Mouse (Mus musculus) heart, embryonic 10.5 days (tissue): ENCODE measurements around the gene Ccdc12. TPM values are rescaled to one million over a fixed set of nuclear protein-coding genes. Genes with fewer than 3 reads are reported as not detected.
"Not testable (repeated sequence)": the region's sequence is repeated elsewhere in the genome, so short reads cannot be mapped to it uniquely, and the experiment has no call there.

Experiments
- DNase-seq: peaks from one replicate; pipeline ENCODE4 v3.0.0-alpha.2; 2017; ENCODE audit warnings: low spot score
- H3K27ac ChIP-seq: fragments of 300-500 bp; sonication (generic); 2 replicates; pipeline ENCODE4 v1.5.1; 2016; ENCODE audit warnings: mild to moderate bottlenecking
- H3K27me3 ChIP-seq: fragments of 300-500 bp; sonication (generic); 2 replicates; pipeline ENCODE4 v1.6.1; 2016; ENCODE audit warnings: mild to moderate bottlenecking; ENCODE audit not compliant: poor library complexity, insufficient read depth, severe bottlenecking
- H3K36me3 ChIP-seq: fragments of 300-500 bp; sonication (generic); 2 replicates; pipeline ENCODE4 v1.6.1; 2016; ENCODE audit warnings: mild to moderate bottlenecking, moderate library complexity
- H3K4me1 ChIP-seq: fragments of 300-500 bp; sonication (generic); 2 replicates; pipeline ENCODE4 v1.6.1; 2016; ENCODE audit warnings: mild to moderate bottlenecking
- H3K4me3 ChIP-seq: fragments of 300-500 bp; sonication (generic); 2 replicates; pipeline ENCODE4 v1.5.1; 2016; ENCODE audit warnings: mild to moderate bottlenecking, moderate library complexity
- H3K9me3 ChIP-seq: fragments of 300-500 bp; sonication (generic); 2 replicates; pipeline ENCODE4 v1.6.1; 2016; ENCODE audit warnings: mild to moderate bottlenecking, moderate library complexity
- WGBS: fragments of 180-500 bp; shearing (Covaris S2); methylation state at CpG from one replicate; pipeline ENCODE4 v1.1.7; 2016; 5-methylcytosine and 5-hydroxymethylcytosine counted together
- polyA plus RNA-seq: library from polyadenylated mRNA; unstranded; fragments of >200 nt; fragmentation: Nextera tagmentation; extraction: Ambion mirVana; gene quantifications from 2 replicates; pipeline ENCODE4 v1.2.1, GENCODE M21; 2016

Gene Ccdc12
- polyA plus RNA-seq, 1 experiment from 2014 or later = 189 TPM

DNA sequence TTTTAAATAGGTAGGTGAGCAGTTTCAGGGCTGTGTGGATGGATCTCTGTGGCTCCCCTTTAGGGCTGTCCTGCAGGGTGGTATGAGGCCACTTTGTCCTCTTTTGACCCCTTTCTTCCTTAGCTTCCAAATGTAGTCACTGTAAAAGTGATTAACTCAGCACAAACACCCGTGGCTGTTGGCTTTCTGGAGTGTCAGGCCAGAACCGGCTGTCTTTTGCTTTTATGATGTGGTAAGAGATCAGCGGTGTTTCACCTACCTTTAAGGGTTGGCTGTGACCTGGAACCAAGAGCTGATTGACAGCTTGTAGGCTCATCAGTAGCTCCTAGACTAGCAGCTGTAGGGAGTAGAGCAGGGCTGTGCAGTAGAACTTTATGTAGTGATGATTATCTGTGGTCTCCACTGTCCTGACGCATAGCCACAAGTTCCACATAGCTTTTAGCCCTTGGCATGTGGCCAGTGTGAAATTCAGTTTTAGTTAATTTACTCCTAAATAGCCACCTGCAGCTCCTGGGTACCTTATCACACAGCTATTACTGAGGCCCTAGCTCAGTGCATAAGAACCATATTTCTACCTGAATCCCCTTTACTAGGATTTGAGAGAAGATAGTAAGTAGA is 11.0 kb downstream of the Ccdc12 start:
- H3K36me3 ChIP-seq = no peaks in the 10 kb centered on the region
- H3K4me3 ChIP-seq = no peak overlapping the region
- peak overlapping the region; percentile 82 for H3K27ac ChIP-seq
- no peaks in the 10 kb centered on the region for H3K9me3 ChIP-seq
- no peaks in the 10 kb centered on the region for H3K27me3 ChIP-seq
- DNase-seq = no peak
- WGBS = 53% methylated on average over 4 of the region's 4 CpGs
- H3K4me1 ChIP-seq = peaks cover 79% of the 10 kb centered on the region

DNA sequence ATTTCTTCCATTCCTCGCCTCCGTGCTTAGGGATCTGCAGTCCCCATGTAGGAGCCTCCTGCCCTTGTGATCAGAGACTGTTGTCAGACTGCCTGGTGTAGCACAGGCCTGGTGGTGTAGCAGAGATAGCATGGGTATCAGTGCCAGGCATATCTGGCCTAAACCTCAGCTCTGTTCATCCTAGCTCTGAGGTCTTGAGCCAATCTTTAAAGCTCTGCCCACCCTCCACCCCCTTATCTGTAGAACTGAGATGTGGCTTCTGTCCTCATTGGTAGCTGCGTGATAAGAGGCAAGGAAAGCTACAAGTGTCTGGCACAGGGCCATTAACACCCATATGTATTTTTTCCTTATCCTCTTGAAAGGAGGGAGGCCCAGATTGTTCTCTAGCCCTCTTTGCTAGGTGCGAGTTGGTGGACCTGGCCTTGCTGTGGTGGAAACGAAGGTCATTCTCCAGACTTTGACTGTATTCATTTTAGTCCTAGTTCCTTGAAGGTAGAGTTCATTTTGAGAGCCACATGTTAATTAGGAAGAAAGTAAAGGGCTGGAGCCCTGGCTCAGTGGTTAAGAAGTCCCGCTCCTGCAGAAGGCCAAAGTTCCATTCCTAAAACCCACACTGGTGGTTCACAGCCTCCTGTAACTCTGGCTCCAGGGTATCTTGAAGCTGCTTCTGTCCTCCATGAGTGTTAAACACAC is 12.4 kb downstream of the Ccdc12 start:
- Histone ChIP-seq H3K36me3 (no peaks in the 10 kb centered on the region), H3K27ac (0 out of 2 replicates have a peak overlapping the region, but pooled peaks have one; percentile 22), H3K9me3 (no peaks in the 10 kb centered on the region), H3K27me3 (no peaks in the 10 kb centered on the region), H3K4me1 (peaks cover 92% of the 10 kb centered on the region), H3K4me3 (no peak overlapping the region)
- WGBS = 33% methylated on average over 6 of the region's 6 CpGs
- no peak for DNase-seq

DNA sequence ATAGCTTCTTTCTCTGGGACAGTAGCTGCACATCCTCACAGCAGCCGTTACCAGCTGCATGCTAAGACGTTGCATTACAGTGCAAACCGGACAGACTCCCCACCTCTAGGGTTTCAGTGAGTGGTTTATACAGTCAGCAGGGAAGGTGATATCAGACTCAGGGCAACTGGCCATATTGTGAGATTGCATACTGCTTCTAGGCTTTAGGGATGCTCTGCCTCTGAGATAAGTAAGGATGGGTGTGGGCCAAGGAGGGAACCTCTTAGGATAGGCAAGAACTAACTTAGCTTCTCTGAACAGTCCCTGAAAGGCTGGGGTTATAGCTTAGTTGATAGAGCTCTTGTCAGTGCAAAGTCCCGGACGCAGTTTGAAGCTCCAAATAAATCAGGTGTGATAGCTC is 13.5 kb downstream of the Ccdc12 start:
- Histone ChIP-seq H3K27ac (0 out of 2 replicates have a peak overlapping the region, but pooled peaks have one; percentile 2), H3K36me3 (no peaks in the 10 kb centered on the region), H3K4me3 (no peak overlapping the region), H3K4me1 (peaks cover 94% of the 10 kb centered on the region), H3K27me3 (no peaks in the 10 kb centered on the region), H3K9me3 (no peaks in the 10 kb centered on the region)
- 68% methylated on average over 5 of the region's 5 CpGs for WGBS
- no peak for DNase-seq

DNA sequence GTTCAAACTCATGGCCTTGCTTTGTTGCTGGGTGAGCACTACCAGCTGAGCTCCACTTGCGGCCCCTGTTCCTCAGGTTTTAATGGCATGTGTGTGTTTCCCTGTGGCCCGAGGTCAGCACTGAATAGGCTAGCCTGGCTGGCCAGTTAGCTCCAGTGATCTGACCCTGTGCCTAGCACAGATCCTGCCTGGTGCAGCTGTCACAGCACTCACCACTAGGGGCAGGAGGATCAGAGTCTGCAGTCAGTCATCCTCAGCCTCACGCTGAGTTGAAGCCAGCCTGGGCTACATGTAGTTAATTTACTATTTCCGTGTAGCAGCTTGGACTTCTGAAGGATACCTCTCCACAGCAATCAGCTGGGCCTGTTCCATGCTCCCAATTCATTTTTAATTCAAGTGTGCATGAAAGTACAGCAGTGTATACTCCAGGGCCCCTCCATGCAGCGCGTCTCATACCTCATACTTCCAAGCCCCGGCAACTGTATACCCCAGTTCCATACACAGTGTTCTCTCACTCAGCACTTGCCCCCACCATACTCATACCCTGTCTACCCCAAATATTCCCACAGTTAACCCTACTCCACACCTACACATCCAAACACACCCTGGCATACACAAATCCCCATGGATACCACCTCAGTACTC is 16.3 kb downstream of the Ccdc12 start:
- H3K27me3 ChIP-seq = no peaks in the 10 kb centered on the region
- H3K9me3 ChIP-seq = no peaks in the 10 kb centered on the region
- 66% methylated on average over 7 of the region's 7 CpGs for WGBS
- DNase-seq = no peak
- H3K36me3 ChIP-seq = no peaks in the 10 kb centered on the region
- H3K4me3 ChIP-seq = no peak overlapping the region
- peak overlapping the region; percentile 62; the same call in 1 of the 2 replicates for H3K27ac ChIP-seq
- peaks cover 98% of the 10 kb centered on the region for H3K4me1 ChIP-seq

DNA sequence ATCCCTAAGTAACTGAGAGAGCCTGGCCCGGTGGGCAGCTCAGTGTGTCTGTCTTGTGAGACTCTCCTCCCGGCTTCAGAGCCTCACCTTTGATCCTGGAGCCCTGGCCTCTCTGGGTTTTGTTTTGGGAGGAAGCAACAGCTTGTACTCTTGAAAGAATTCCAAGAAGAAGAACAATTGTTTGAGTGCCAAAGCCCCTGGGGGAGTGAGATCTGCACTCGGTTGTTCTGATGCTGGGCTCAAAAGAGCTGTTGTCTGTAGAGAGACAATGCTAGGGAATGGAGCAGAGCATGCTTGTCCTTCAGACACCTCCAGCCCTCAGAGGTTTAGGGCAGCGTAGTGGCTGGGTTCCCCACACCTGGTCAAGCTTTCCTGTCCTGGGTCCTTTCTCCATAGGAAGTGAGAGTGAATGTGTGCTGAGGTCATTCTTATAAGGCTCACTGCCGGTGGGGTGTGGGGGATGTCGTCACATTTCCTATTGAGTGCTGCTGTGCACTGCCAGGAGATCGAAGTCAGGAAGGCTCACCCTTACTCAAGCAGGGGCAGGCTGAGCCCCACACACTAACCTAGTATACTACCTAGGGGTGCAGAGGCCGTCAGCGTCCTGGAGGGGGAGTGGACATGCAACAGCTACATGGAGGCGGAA is 16.9 kb downstream of the Ccdc12 start:
- no peaks in the 10 kb centered on the region for H3K9me3 ChIP-seq
- H3K27ac ChIP-seq = peak overlapping the region; percentile 62; the same call in 1 of the 2 replicates
- WGBS = 63% methylated on average over 10 of the region's 10 CpGs
- H3K36me3 ChIP-seq = no peaks in the 10 kb centered on the region
- no peaks in the 10 kb centered on the region for H3K27me3 ChIP-seq
- H3K4me1 ChIP-seq = peaks cover 98% of the 10 kb centered on the region
- H3K4me3 ChIP-seq = no peak overlapping the region
- no peak for DNase-seq

DNA sequence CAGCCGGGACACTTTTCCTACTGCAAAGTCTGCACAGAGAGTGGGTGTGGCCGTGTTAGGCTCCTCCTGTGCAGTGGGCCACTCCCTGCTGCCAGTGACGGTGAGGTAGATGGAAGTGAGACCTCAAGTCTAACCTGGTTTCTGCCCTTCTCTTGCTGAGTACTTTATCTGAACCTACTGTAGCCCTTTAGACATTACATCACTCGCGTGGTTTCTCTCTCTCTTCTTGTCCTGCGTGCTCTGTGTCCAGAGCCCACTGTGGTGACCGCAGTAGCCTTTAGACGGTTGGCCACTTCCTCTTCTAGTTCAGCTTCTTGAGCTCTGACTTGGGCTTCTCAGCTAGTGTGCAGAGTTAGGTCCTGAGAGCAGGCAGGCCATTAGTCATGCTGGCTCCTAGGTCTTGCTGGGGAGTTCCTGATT is 20.2 kb downstream of the Ccdc12 start:
- H3K4me1 ChIP-seq = peaks cover 86% of the 10 kb centered on the region
- DNase-seq = no peak
- peaks cover 5% of the 10 kb centered on the region; the same call in 1 of the 2 replicates for H3K36me3 ChIP-seq
- 65% methylated on average over 8 of the region's 8 CpGs for WGBS
- H3K4me3 ChIP-seq = no peak overlapping the region
- no peak overlapping the region for H3K27ac ChIP-seq
- no peaks in the 10 kb centered on the region for H3K9me3 ChIP-seq
- no peaks in the 10 kb centered on the region for H3K27me3 ChIP-seq

DNA sequence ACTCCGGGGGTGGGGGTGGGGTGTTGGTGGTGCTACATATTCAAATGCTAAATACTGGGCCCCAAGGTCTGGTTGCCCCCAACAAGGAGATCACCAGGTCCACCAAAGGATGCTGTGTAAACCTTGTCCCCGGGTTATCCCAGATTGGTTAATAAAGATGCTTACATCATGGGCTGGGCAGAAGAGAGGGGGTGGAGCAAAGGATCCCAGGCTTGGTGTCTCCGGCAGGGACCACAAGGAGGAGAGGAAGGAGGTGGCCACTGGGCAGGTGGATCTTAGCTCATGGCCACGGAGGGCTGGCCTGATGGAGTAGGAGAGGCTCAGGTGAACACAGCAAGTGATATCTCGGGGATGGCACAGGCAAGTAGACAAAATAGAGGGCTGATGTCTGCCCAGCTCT is 22.6 kb downstream of the Ccdc12 start:
- Histone ChIP-seq H3K4me1 (peaks cover 81% of the 10 kb centered on the region), H3K27ac (no peak overlapping the region), H3K9me3 (no peaks in the 10 kb centered on the region), H3K27me3 (no peaks in the 10 kb centered on the region), H3K4me3 (no peak overlapping the region), H3K36me3 (peaks cover 5% of the 10 kb centered on the region; the same call in 1 of the 2 replicates)
- DNase-seq = no peak
- WGBS = 68% methylated on average over 5 of the region's 5 CpGs

DNA sequence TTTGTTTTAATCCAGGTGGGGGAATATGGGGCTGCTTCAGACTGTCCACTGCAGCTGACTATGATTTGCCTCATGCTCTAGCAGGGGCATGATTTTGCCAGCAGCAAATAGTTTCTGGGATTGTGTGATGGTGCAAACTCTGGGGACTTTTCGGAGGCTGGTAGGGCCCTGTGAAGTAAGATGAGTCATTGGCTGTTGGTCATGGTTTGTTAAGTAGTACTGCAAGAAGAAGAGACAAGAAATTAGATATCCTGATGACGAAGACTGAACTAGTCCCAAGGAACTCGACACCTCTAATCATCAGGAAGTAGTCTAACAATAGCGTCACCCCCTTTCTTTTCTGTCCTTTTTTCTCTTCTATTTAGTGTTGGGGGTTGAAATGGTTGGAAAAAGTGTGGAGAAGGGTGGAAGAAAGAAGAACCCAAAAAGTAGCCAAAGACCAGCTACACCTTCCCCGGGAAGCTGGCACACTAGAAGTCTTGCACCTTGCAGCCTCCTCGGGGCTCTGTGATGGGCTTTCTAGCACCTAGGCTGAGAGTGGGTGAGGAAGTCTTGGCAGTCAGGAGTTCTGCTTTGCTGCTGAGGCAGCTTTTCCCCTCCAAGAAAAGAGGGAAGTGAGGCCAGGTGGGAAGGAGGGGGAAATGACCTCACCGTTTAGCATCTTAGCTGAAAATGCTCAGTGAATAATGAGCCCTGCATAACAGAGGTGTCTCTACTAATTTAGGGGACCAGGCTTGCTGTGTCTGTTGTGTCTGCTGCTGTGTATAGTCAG is 24.6 kb downstream of the Ccdc12 start:
- no peaks in the 10 kb centered on the region for H3K9me3 ChIP-seq
- H3K36me3 ChIP-seq = peaks cover 5% of the 10 kb centered on the region; the same call in 1 of the 2 replicates
- DNase-seq = no peak
- H3K4me3 ChIP-seq = no peak overlapping the region
- H3K4me1 ChIP-seq = peaks cover 82% of the 10 kb centered on the region
- H3K27ac ChIP-seq = no peak overlapping the region
- H3K27me3 ChIP-seq = no peaks in the 10 kb centered on the region
- WGBS = 70% methylated on average over 7 of the region's 7 CpGs

DNA sequence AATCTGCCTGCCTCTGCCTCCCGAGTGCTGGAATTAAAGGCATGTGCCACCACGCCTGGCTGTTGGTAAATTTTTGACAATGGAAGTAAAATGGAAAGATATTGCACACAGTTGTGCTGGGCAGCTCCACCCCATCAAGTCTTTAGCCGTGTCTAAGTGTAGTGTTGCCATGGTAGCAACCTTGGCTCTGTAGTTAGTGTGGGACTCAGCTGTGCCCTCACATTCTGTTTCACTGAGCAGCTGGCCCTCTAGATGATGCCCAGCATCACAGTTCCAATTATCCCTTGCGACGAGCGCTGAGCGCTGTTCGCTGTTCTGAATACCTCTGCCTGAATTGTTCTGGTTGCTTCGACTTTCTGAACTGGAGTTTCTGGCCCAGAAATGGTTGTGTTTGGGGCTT is 25.5 kb downstream of the Ccdc12 start:
- H3K27ac ChIP-seq = no peak overlapping the region; the same call in 1 of the 2 replicates
- DNase-seq = no peak
- H3K27me3 ChIP-seq = no peaks in the 10 kb centered on the region
- 80% methylated on average over 9 of the region's 9 CpGs for WGBS
- H3K4me1 ChIP-seq = peaks cover 82% of the 10 kb centered on the region
- peaks cover 5% of the 10 kb centered on the region; the same call in 1 of the 2 replicates for H3K36me3 ChIP-seq
- no peak overlapping the region for H3K4me3 ChIP-seq
- no peaks in the 10 kb centered on the region for H3K9me3 ChIP-seq

DNA sequence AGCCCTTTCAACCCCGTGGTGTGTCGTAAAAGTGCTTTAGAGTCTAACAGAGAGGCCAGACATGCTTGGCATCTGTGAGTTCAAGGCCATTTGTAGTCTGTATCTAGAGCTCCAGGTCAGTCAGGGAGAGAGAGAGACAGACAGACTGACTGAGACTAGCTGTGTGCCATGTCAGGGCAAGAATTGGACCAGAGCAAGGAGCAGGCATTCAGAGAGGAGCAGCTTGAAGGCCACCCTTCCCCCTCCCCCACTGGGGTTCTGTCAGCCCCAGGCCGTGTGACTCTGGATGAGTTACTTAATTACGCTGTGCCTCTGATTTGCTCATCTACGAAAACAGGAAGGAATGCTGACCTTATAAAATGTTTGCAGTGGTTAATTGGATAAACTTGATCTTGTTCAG is 26.0 kb downstream of the Ccdc12 start:
- Histone ChIP-seq H3K36me3 (peaks cover 5% of the 10 kb centered on the region; the same call in 1 of the 2 replicates), H3K27me3 (no peaks in the 10 kb centered on the region), H3K9me3 (no peaks in the 10 kb centered on the region), H3K4me1 (peaks cover 82% of the 10 kb centered on the region), H3K27ac (no peak overlapping the region; the same call in 1 of the 2 replicates), H3K4me3 (no peak overlapping the region)
- 65% methylated on average over 5 of the region's 5 CpGs for WGBS
- no peak for DNase-seq

DNA sequence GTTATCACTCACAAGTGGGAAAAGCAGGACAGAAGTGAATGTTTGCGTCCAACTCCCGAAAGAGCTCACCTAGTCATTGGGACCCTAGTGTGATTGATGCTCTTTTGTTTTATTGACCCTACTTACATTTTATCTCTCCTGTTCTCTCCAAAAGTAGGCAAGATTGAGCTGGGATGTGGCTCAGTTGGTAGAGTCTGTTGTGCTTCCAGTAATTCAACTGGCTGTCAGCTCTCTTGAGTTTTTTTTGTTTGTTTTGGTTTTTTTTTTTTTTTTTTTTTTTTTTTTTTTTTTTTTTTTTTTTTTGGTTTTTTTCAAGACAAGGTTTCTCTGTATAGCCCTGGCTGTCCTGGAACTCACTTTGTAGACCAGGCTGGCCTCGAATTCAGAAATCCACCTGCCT is 26.4 kb downstream of the Ccdc12 start:
- H3K36me3 ChIP-seq, H3K27me3 ChIP-seq, H3K4me3 ChIP-seq, H3K9me3 ChIP-seq, H3K27ac ChIP-seq, DNase-seq: not testable (repeated sequence)
- 79% methylated on average over 3 of the region's 3 CpGs for WGBS
- H3K4me1 ChIP-seq = peaks cover 78% of the 10 kb centered on the region

DNA sequence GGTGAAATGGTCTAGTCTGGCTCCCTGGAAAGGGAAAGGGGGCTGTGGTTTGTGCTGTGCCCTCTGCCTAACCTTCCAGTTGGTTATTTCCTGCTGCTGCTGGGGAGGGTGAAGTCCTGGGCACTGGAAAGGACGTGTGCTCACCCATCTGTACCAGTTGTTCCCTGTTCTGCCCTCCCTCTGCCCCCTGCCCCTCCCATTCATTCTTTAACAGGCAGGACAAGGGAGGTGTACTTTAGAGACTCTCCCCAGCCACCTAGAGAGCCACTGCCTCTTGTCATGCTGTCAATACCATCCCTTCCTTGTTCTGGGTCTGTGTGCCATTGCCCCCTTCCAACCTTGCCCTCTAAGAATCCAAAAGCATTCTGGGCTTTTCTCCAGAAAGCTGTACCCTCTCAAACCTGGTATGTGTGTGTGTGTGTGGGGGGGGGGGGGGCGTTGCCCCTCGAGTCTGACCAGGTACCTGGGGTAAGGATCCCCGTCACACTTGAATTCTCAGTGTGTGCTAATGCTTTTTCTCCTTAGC is 27.3 kb downstream of the Ccdc12 start:
- Histone ChIP-seq H3K4me1 (peaks cover 69% of the 10 kb centered on the region), H3K36me3 (peaks cover 5% of the 10 kb centered on the region; the same call in 1 of the 2 replicates), H3K27me3 (no peaks in the 10 kb centered on the region), H3K27ac (peak overlapping the region; percentile 81), H3K4me3 (no peak overlapping the region), H3K9me3 (no peaks in the 10 kb centered on the region)
- WGBS = 46% methylated on average over 4 of the region's 4 CpGs
- DNase-seq = no peak
